Mouse (Mus musculus): ENCODE results near the gene Samsn1.

DNA sequence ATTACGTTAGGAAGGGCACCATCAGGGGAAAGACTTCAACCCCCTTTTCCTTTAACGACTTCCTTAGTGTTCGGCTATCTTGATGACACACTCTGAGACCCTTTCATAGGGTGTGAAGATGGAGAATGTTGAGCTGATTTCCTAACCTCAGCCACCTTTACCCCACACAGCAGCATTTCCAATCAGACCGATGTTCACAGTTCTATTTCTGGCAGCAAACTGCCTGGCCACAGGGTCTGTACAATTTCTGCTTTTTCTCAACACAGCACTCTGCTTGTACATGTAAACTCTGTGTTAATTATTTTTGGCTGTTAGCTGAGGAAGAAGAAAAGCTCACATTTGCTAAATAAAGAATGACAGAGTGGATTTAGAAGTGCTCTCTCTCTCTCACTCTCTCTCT lies 190.7 kb downstream of the Samsn1 start:
- no peak for TF ChIP-seq POLR2A (IDR thresholded peaks at IDR 0.05; ENCODE audit: borderline replicate concordance, extremely low read depth, insufficient read depth, insufficient read length, poor library complexity, severe bottlenecking)
- TF ChIP-seq CTCF (IDR thresholded peaks at IDR 0.05; ENCODE audit: borderline replicate concordance, extremely low read depth, insufficient read depth, insufficient read length): no peak
